Mouse (Mus musculus) embryo, embryonic 10.5 days (tissue): Measurements from ENCODE around the gene Dlgap3.
A peak's percentile ranks its signal among the peaks of the same experiment; 100 is the strongest.

ENCODE experiments used
- DNase-seq: peaks from one replicate; pipeline ENCODE4 v3.0.0-alpha.2; 2015; ENCODE audit warnings: low spot score

The Dlgap3 gene

GRCm38 (mm10) chr4:127168914-127169345 is at the start of gene Dlgap3:
TSS of gene Dlgap3 (plus strand) at chr4:127169204.
- DNase-seq, result peak; percentile 42

DNA sequence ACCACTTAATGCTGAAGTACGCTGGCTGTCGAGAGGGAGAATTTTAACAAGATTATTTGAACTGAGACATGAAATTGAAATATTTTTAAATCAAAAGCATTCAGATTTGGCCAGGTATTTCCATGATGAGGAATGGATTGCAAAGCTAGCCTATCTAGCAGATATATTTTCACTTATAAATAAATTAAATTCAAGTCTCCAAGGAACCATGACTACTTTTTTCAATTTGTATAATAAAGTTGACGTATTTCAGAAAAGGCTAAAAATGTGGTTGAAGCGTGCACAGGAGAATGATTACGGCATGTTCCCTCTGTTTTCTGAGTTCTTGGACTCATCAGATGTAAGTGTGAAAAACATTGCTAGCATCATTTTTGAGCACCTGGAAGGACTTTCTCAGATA is 45.6 kb upstream of the Dlgap3 start, which contains the start of gene Tmem35b:
Gene Tmem35b (plus strand): TSS at position 301 of the 400 bp plus-strand sequence.
- DNase-seq, result no peak

GRCm38 (mm10) chr4:127124331-127124730 is 44.7 kb upstream of the Dlgap3 start:
- DNase-seq, result no peak

- DNase-seq, result peak; percentile 95
Observed at GRCm38 (mm10) chr4:127125834-127126463, 43.1 kb upstream of the Dlgap3 start.

DNA sequence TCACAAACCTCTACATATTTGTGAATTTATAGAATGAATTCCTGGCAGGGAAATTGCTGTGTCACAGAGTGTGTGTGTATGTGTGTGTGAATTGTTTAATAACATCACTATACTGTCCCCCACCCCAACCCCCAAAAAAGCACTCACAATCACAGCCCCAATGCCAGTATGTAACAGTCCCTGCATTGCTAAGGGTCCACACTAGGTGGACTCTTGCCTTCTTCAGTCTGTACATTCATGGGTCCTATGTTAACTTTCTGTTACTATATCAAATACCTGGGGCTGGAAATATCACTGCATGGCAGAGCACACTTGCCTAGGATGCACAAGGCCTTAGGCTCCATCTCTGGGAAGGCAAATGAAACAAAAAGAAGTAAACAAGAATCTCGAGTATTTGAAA is 34.3 kb upstream of the Dlgap3 start:
- DNase-seq, result no peak

- no peak for DNase-seq
Observed at GRCm38 (mm10) chr4:127137591-127137990, 31.4 kb upstream of the Dlgap3 start.

DNA sequence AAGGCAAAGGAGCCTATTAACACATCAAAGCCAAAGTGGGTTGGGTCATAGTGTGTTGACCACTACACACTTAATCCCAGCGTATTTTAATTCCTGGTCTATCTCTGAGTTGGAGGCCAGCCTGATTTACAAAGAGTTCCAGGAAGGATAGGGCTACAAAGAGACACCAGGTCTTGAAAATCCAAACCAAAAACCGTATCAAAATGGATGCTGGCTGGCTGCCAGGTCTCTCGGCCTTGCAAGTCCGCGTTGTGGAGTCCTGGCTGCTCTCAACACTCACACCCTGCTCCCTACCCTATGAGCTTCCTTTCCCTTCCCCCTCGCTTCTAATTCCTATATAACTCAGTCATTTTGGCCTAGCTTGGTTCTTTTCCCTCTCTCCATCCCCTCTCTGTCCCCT is 30.5 kb upstream of the Dlgap3 start:
- no peak for DNase-seq

GRCm38 (mm10) chr4:127150031-127150430 is 19.0 kb upstream of the Dlgap3 start:
- no peak for DNase-seq

DNA sequence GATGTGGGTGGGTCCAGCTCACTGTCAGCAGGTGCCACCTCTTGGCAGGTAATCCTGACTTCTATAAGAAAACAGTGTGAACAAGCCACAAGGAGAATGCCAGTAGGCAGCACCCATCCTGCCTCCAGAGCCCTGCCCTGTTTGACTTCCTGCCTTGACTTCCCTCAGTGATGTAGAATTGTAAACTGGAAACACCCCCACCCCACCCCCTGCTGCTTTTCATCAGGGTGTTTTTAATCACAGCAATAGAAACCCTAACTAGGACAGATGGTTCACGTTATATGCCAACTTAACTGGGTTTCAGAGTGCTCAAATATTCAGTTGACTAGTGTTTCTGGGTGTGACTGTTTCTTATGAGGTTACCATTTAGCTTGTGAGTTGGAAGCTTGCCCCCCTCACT is 15.7 kb upstream of the Dlgap3 start:
- DNase-seq, result no peak

GRCm38 (mm10) chr4:127155757-127156156 is 13.2 kb upstream of the Dlgap3 start:
- peak; percentile 30 for DNase-seq

- no peak for DNase-seq
Observed at GRCm38 (mm10) chr4:127157746-127158145, 11.3 kb upstream of the Dlgap3 start.

- no peak for DNase-seq
Observed at GRCm38 (mm10) chr4:127163926-127164325, 5.1 kb upstream of the Dlgap3 start.

GRCm38 (mm10) chr4:127167096-127167495 is 1.9 kb upstream of the Dlgap3 start:
- DNase-seq, result no peak

DNA sequence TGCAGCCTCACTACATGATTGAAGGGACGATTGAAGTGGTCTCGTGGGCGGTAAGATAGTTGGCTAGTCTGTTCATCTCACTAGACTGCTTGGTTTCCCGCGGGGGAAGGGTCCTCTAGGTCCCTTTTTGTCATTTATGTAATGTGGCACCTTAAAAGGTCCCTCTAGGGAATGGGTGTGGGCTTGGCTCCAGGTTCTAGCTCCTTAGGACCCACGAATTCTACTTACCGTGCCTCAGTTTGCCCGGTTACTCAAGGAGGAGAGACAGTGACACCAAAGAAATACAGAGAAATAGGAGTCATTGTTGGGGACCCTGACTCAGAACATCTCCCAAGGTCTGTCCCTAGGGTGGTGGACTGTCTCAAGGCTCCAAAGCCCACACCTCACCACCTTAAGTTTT is 1.3 kb upstream of the Dlgap3 start:
- no peak for DNase-seq

GRCm38 (mm10) chr4:127168211-127168913 is 642 bp upstream of the Dlgap3 start:
- peak; percentile 78 for DNase-seq

DNA sequence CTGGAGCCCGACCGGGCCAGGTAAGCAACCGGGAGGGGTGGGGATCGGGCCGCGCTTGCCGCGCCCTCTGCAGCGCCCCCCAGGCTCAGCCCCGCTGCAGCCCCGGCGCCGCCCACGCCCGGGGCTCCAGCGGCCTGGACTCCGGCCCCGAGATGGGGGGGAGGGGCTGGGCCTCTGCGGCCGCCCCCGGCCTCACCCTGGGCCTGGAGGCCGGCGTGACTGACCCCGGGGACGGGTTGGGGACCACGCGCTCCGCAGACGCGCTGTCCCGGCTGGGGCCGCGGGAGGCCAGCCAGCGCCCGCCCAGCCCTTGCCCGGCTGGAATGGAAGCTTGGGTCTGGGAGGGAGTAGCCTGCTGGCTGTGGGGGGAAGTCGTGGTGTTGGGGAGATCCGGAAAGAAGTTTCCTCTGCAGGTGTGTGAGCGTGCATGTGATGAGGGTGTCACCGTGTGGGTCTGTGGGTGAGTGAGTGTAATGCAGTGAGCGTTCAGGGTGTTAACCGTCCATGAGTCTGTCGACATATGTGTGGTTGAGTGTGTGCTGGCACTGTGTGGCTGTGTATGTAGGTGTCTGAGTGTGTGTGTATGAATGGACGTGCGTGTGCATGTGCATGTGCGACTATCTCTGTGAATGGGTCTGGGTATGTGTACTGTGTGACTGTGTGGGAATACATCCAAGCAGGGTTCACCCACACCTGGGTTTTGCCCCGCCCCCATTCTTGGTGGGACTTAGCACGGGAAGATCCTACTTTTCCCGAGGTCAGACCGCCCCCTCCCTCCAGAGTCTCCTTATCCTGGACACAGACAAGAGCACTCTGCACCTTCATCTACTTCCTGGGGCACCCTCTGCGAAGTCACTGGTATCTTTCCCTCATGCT is 580 bp downstream of the Dlgap3 start:
- DNase-seq, result peak; percentile 33

- no peak for DNase-seq
Observed at GRCm38 (mm10) chr4:127170866-127171265, 1.9 kb downstream of the Dlgap3 start.

DNA sequence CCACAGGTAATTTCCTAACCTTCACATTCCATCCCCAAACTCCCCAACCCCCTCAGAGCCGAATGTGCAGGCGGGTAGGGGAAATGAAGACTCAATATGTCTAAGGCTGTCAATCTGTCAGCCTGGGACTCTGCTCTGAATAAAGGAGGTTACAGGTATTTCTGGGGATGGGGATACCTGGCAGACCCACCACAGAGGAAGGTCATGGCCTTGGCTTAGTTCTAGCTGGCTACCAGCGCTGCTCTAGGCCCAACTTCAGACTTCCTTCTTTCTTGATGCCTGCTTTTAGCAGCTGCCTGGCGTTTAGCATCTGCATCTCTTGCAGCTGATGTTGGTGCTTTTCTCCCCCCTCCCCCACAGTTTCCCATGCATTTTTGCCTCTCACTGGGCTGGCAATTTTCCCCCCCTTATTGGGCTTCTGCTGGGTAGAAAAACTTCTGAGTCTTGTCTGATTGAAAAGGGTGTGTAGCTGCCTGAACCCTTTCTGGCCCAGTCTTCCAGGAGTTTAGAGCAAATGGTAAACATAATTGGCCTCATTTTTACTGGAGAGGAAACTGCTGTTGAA is 2.4 kb downstream of the Dlgap3 start:
- no peak for DNase-seq

GRCm38 (mm10) chr4:127172119-127172518 is 3.1 kb downstream of the Dlgap3 start:
- DNase-seq, result no peak

DNA sequence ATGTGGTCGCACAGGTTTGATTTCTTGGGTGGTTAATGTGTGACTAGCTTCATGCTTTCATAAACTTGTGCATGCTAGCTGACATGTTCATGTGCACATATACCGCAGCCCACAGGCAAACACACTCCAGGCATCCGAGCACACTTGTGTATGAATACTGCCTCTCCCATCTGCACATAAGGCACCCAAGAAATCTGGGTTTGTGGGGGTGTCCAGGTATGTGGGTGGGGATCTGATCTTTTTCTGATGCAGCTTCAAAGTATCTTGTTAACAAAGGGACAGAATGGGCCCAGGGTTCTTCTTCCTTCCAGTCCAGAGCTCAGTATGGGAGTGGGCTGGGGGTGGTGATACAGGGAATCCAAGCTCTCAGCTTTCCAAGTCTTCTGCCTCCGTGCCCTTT is 3.6 kb downstream of the Dlgap3 start:
- no peak for DNase-seq

GRCm38 (mm10) chr4:127173461-127173860 is 4.5 kb downstream of the Dlgap3 start:
- peak; percentile 82 for DNase-seq
